Mouse (Mus musculus) T-helper 17 cell (primary cell): ENCODE results near the gene Smarcc2.

ENCODE experiments used
- in situ Hi-C, 2 experiments: fragments of 300-600 bp; cut with MboI, MseI; formaldehyde crosslinking; loops; 1 replicate in 1 of 2; 2 replicates in 1 of 2; pipeline ENCODE4 v1.15.1; 2025; ENCODE audit warnings: high pct_unique_total_duplicates in 2 of 2

The Smarcc2 gene

GRCm38 (mm10) chr10:128441324-128442119, 17.5 kb upstream of the Smarcc2 start:
- in situ Hi-C loops, result loop anchor here in 1 of 2 experiments (5.0 kb wide), 1 partner anchor 69 kb away; no protein-coding TSS in a partner anchor

GRCm38 (mm10) chr10:128442718-128443117, 16.3 kb upstream of the Smarcc2 start:
- in situ Hi-C loops, result loop anchor here in 1 of 2 experiments (5.0 kb wide), 1 partner anchor 70 kb away; no protein-coding TSS in a partner anchor

GRCm38 (mm10) chr10:128444354-128444753, 14.7 kb upstream of the Smarcc2 start:
- in situ Hi-C loops, result loop anchor here in 1 of 2 experiments (5.0 kb wide), 1 partner anchor 72 kb away; no protein-coding TSS in a partner anchor

GRCm38 (mm10) chr10:128445407-128445806, 13.6 kb upstream of the Smarcc2 start:
- in situ Hi-C loops, result no loop called here

- in situ Hi-C loops, result loop anchor here in 1 of 2 experiments (5.0 to 10.0 kb wide), 2 partner anchors 44 to 116 kb away; partner anchors contain the start of gene Cs
Measured at GRCm38 (mm10) chr10:128451014-128451413, 8.0 kb upstream of the Smarcc2 start.

- in situ Hi-C loops, result loop anchor here in 1 of 2 experiments (5.0 to 10.0 kb wide), 2 partner anchors 47 to 120 kb away; partner anchors contain the start of gene Cs
Measured at GRCm38 (mm10) chr10:128454471-128454870, 4.6 kb upstream of the Smarcc2 start.

- in situ Hi-C loops, result loop anchor here (5.0 to 10.0 kb wide), 2 partner anchors 83 to 120 kb away; partner anchors contain the start of gene Cs (in 1 of the 2)
Measured at GRCm38 (mm10) chr10:128455280-128455679, 3.8 kb upstream of the Smarcc2 start.

GRCm38 (mm10) chr10:128457676-128458075, 1.4 kb upstream of the Smarcc2 start:
- in situ Hi-C loops, result loop anchor here (5.0 to 10.0 kb wide), 2 partner anchors 85 to 123 kb away; partner anchors contain the start of gene Cs (in 1 of the 2)

- in situ Hi-C loops, result loop anchor here (5.0 to 10.0 kb wide), 2 partner anchors 86 to 124 kb away; partner anchors contain the start of gene Cs (in 1 of the 2)
Measured at GRCm38 (mm10) chr10:128458348-128458718, 715 bp upstream of the Smarcc2 start.

GRCm38 (mm10) chr10:128459409-128460269, 591 bp downstream of the Smarcc2 start:
- in situ Hi-C loops, result loop anchor here (5.0 to 10.0 kb wide), 3 partner anchors 63 to 125 kb away; partner anchors contain the start of gene Cs (in 1 of the 2)

GRCm38 (mm10) chr10:128460270-128460630, 1.2 kb downstream of the Smarcc2 start:
- in situ Hi-C loops, result loop anchor here in 1 of 2 experiments (5.0 kb wide), 1 partner anchor 62 kb away; no protein-coding TSS in a partner anchor

GRCm38 (mm10) chr10:128474366-128474765, 15.3 kb downstream of the Smarcc2 start:
- in situ Hi-C loops, result no loop called here

GRCm38 (mm10) chr10:128486370-128486769, 27.3 kb downstream of the Smarcc2 start:
- in situ Hi-C loops, result loop anchor here in 1 of 2 experiments (25.0 kb wide), 1 partner anchor 824 kb away; the partner anchor contains the start of genes Nab2 and Nemp1

GRCm38 (mm10) chr10:128487861-128488712, 29.0 kb downstream of the Smarcc2 start:
- in situ Hi-C loops, result loop anchor here in 1 of 2 experiments (25.0 kb wide), 1 partner anchor 826 kb away; the partner anchor contains the start of genes Nab2 and Nemp1

GRCm38 (mm10) chr10:128488776-128489175, 29.7 kb downstream of the Smarcc2 start:
- in situ Hi-C loops, result loop anchor here in 1 of 2 experiments (25.0 kb wide), 1 partner anchor 826 kb away; the partner anchor contains the start of genes Nab2 and Nemp1

GRCm38 (mm10) chr10:128489380-128489779, 30.3 kb downstream of the Smarcc2 start:
- in situ Hi-C loops, result loop anchor here in 1 of 2 experiments (25.0 kb wide), 1 partner anchor 827 kb away; the partner anchor contains the start of genes Nab2 and Nemp1

- in situ Hi-C loops, result loop anchor here in 1 of 2 experiments (25.0 kb wide), 1 partner anchor 827 kb away; the partner anchor contains the start of genes Nab2 and Nemp1
Measured at GRCm38 (mm10) chr10:128489785-128490184, 30.7 kb downstream of the Smarcc2 start.

GRCm38 (mm10) chr10:128490232-128490631, 31.2 kb downstream of the Smarcc2 start:
- in situ Hi-C loops, result loop anchor here in 1 of 2 experiments (25.0 kb wide), 1 partner anchor 828 kb away; the partner anchor contains the start of genes Nab2 and Nemp1

- in situ Hi-C loops, result loop anchor here in 1 of 2 experiments (25.0 kb wide), 1 partner anchor 829 kb away; the partner anchor contains the start of genes Nab2 and Nemp1
Measured at GRCm38 (mm10) chr10:128490912-128491311, 31.9 kb downstream of the Smarcc2 start.
